19 mouse cellular contexts compared by ENCODE assay signal in the genomic region with DNA sequence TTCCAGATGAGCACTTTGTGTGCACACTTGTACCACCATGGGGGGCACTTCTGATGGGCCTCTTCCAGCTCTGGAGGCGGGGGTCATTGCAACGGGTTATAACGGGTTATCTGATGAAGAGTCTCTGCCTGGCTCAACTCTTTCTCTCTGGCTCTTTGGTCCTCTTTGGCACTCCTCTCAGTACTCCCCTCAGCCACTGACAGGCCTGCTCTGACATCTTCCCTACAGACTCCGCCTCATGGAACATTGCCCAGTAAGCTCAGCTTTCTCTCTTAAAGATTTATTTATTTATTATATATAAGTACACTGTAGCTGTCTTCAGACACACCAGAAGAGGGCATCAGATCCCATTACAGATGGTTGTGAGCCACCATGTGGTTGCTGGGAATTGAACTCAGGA. TPM values are rescaled to one million over a fixed set of nuclear protein-coding genes. Genes with fewer than 3 reads are reported as not detected.
DNase-seq lines count a peak whose midpoint lies in the region; ATAC-seq and TF ChIP-seq lines count a peak whose summit lies in the region.
"Not testable (repeated sequence)": the region's sequence is repeated elsewhere in the genome, so short reads cannot be mapped to it uniquely, and the experiment has no call there.
"Had no signal": no experiment of that assay in that cellular context is flagged by ENCODE, and none has a peak within 500 bp of the region (broad histone marks: within the 10 kb centered on the region; RNA-seq: fewer than 3 reads in every experiment).

No protein-coding gene starts in this region.

- H3K4me1 ChIP-seq in embryonic facial prominence, embryonic 14.5 days (ENCODE audit: control insufficient read depth, insufficient read depth, low read length); kidney, postnatal 0 days (replicated peaks; ENCODE audit: insufficient read depth, low read length); limb, embryonic 14.5 days (ENCODE audit: control insufficient read depth, insufficient read depth, low read length); lung, embryonic 15.5 days; lung, postnatal 0 days (ENCODE audit: insufficient read depth, low read depth, low read length): not testable (repeated sequence)

- not testable (repeated sequence) for ATAC-seq in embryonic facial prominence, embryonic 14.5 days (ENCODE audit: low read depth); kidney, postnatal 0 days (replicated peaks; ENCODE audit: low FRiP score, low read depth); limb, embryonic 14.5 days (ENCODE audit: low FRiP score, low read depth); lung, postnatal 0 days
- peak; percentile 55; the same call in 1 of the 2 replicates for ATAC-seq in lung, embryonic 15.5 days (ENCODE audit: borderline replicate concordance, extremely low read depth, low FRiP score, low TSS enrichment)

- H3ac ChIP-seq in myocyte (ENCODE audit: control insufficient read depth, insufficient read length), result not testable (repeated sequence)

- not testable (repeated sequence) for TF ChIP-seq POLR2A in limb, embryonic 14.5 days (IDR thresholded peaks at IDR 0.05; ENCODE audit: borderline replicate concordance, extremely low read depth, insufficient read depth, insufficient read length); myocyte (IDR thresholded peaks at IDR 0.05; ENCODE audit: insufficient read length, low read depth)

- not testable (repeated sequence) for TF ChIP-seq CTCF in kidney, postnatal 0 days (IDR thresholded peaks at IDR 0.05; ENCODE audit: low read depth); lung, postnatal 0 days (IDR thresholded peaks at IDR 0.05)

- 85% methylated on average over 4 of the region's 4 CpGs for WGBS in embryonic facial prominence, embryonic 14.5 days
- WGBS in kidney, postnatal 0 days, result 83% methylated on average over 4 of the region's 4 CpGs
- WGBS in limb, embryonic 14.5 days, result 89% methylated on average over 4 of the region's 4 CpGs
- 71% methylated on average over 4 of the region's 4 CpGs for WGBS in lung, embryonic 15.5 days
- 83% methylated on average over 4 of the region's 4 CpGs for WGBS in lung, postnatal 0 days

- not testable (repeated sequence) for TF ChIP-seq EP300 in lung, postnatal 0 days (IDR thresholded peaks at IDR 0.05)

- not testable (repeated sequence) for H3K4me3 ChIP-seq in embryonic facial prominence, embryonic 14.5 days (ENCODE audit: low read depth, low read length); kidney, postnatal 0 days (replicated peaks; ENCODE audit: low read depth, low read length); limb, embryonic 14.5 days (replicated peaks; ENCODE audit: low read length); lung, embryonic 15.5 days; lung, postnatal 0 days (ENCODE audit: low read depth, low read length); myocyte

- not testable (repeated sequence) for H3K4me2 ChIP-seq in embryonic facial prominence, embryonic 14.5 days (ENCODE audit: low read depth, low read length); kidney, postnatal 0 days (ENCODE audit: low read length); limb, embryonic 14.5 days (replicated peaks; ENCODE audit: low read depth, low read length, severe bottlenecking); lung, embryonic 15.5 days; lung, postnatal 0 days (replicated peaks; ENCODE audit: low read depth, low read length)
- H3K4me2 ChIP-seq in myocyte (ENCODE audit: low read depth), result peak overlapping the region; percentile 8

- not testable (repeated sequence) for H3K79me2 ChIP-seq in myocyte (ENCODE audit: control insufficient read depth, insufficient read depth)

- H3K27me3 ChIP-seq in embryonic facial prominence, embryonic 14.5 days (replicated peaks; ENCODE audit: control insufficient read depth, insufficient read depth, low read length); kidney, postnatal 0 days (ENCODE audit: insufficient read depth, low read length); limb, embryonic 14.5 days (ENCODE audit: control insufficient read depth, insufficient read depth, low read length); lung, embryonic 15.5 days; lung, postnatal 0 days (replicated peaks; ENCODE audit: insufficient read depth, low read length): not testable (repeated sequence)
- H3K27me3 ChIP-seq in myocyte (ENCODE audit: control insufficient read depth, insufficient read depth, insufficient read length), result peaks cover 12% of the 10 kb centered on the region

- H3K9ac ChIP-seq in embryonic facial prominence, embryonic 14.5 days (ENCODE audit: low read depth, low read length); kidney, postnatal 0 days (ENCODE audit: low read depth, low read length); limb, embryonic 14.5 days (ENCODE audit: low read depth, low read length, severe bottlenecking); lung, embryonic 15.5 days; lung, postnatal 0 days (replicated peaks; ENCODE audit: low read depth): not testable (repeated sequence)

- not testable (repeated sequence) for H3K36me3 ChIP-seq in embryonic facial prominence, embryonic 14.5 days (ENCODE audit: control insufficient read depth, insufficient read depth, low read length); kidney, postnatal 0 days (ENCODE audit: insufficient read depth, low read length); limb, embryonic 14.5 days (ENCODE audit: control insufficient read depth, insufficient read depth, low read length); lung, embryonic 15.5 days; lung, postnatal 0 days (ENCODE audit: insufficient read depth, low read length); myocyte (ENCODE audit: control insufficient read depth, insufficient read depth)

- not testable (repeated sequence) for H3K9me3 ChIP-seq in embryonic facial prominence, embryonic 14.5 days (ENCODE audit: control insufficient read depth, low read length); kidney, postnatal 0 days (replicated peaks; ENCODE audit: low read length); limb, embryonic 14.5 days (ENCODE audit: control insufficient read depth, low read length); lung, embryonic 15.5 days; lung, postnatal 0 days (ENCODE audit: low read length)

- DNase-seq in NIH3T3 (ENCODE audit: low read depth), result peak; percentile 46
- DNase-seq in embryonic facial prominence, embryonic 14.5 days (ENCODE audit: low spot score), result peak; percentile 38
- peak; percentile 41 for DNase-seq in kidney, postnatal 0 days (ENCODE audit: low spot score)
- DNase-seq in limb, embryonic 14.5 days (ENCODE audit: low spot score), result peak; percentile 8
- DNase-seq in lung, postnatal 0 days (ENCODE audit: low spot score), result peak; percentile 41

- H3K27ac ChIP-seq in embryonic facial prominence, embryonic 14.5 days (replicated peaks; ENCODE audit: low read depth, low read length); kidney, postnatal 0 days; limb, embryonic 14.5 days (replicated peaks; ENCODE audit: low read depth, low read length); lung, embryonic 15.5 days; lung, postnatal 0 days (ENCODE audit: low read length): not testable (repeated sequence)

RNA-seq across cellular contexts. Expression of gene Scn4a, which starts 13.8 kb away (rescaled TPM):
- polyA plus RNA-seq in embryonic facial prominence, embryonic 14.5 days (2014; fragmentation: Nextera tagmentation; extraction: Ambion mirVana), result 0.98 and 1.5 TPM in 2 replicates
- 0.22 and 0.37 TPM in 2 replicates for polyA plus RNA-seq in kidney, postnatal 0 days (2015; fragmentation: Nextera tagmentation; extraction: Ambion mirVana)
- polyA plus RNA-seq in limb, embryonic 14.5 days (2012; rRNA removed), result 2.0 and 2.5 TPM in 2 replicates
- 0.15 and 0.30 TPM in 2 replicates for polyA plus RNA-seq in limb, embryonic 14.5 days (2014; fragmentation: Nextera tagmentation; extraction: Ambion mirVana)
- polyA plus RNA-seq in lung, embryonic 15.5 days (2015; fragmentation: Nextera tagmentation; extraction: Ambion mirVana), result 0.06 and 0.16 TPM in 2 replicates
- polyA plus RNA-seq in lung, postnatal 0 days (2015; fragmentation: Nextera tagmentation; extraction: Ambion mirVana), result 0.04 TPM in 1 of 2 replicates, not detected in the other
- polyA plus RNA-seq in myocyte (2012; fragmentation: generic; extraction: Trizol), result 15.3 TPM
- polyA plus RNA-seq: erythroblast, embryonic 14.5 days; forebrain, embryonic 10.5 days; forebrain, embryonic 14.5 days; G1E had no signal

RNA-seq across cellular contexts. Expression of gene Cd79b, which starts 24.8 kb away (rescaled TPM):
- polyA plus RNA-seq in embryonic facial prominence, embryonic 14.5 days (2014; fragmentation: Nextera tagmentation; extraction: Ambion mirVana), result 3.2 and 3.7 TPM in 2 replicates
- polyA plus RNA-seq in kidney, postnatal 0 days (2015; fragmentation: Nextera tagmentation; extraction: Ambion mirVana), result 7.7 and 7.8 TPM in 2 replicates
- polyA plus RNA-seq in limb, embryonic 14.5 days (2012; rRNA removed), result 2.6 and 2.7 TPM in 2 replicates
- 3.0 and 5.0 TPM in 2 replicates for polyA plus RNA-seq in limb, embryonic 14.5 days (2014; fragmentation: Nextera tagmentation; extraction: Ambion mirVana)
- 4.2 TPM in 2 replicates for polyA plus RNA-seq in lung, embryonic 15.5 days (2015; fragmentation: Nextera tagmentation; extraction: Ambion mirVana)
- polyA plus RNA-seq in lung, postnatal 0 days (2015; fragmentation: Nextera tagmentation; extraction: Ambion mirVana), result 10.8 and 11.8 TPM in 2 replicates
- polyA plus RNA-seq in myocyte (2012; fragmentation: generic; extraction: Trizol), result not detected

RNA-seq across cellular contexts. Expression of gene Prr29, which starts 25.9 kb away (rescaled TPM):
- 0.92 and 0.93 TPM in 2 replicates for polyA plus RNA-seq in embryonic facial prominence, embryonic 14.5 days (2014; fragmentation: Nextera tagmentation; extraction: Ambion mirVana)
- 0.15 and 0.24 TPM in 2 replicates for polyA plus RNA-seq in kidney, postnatal 0 days (2015; fragmentation: Nextera tagmentation; extraction: Ambion mirVana)
- 1.1 TPM in 2 replicates for polyA plus RNA-seq in limb, embryonic 14.5 days (2012; rRNA removed)
- 0.59 TPM in 1 of 2 replicates, not detected in the other for polyA plus RNA-seq in limb, embryonic 14.5 days (2014; fragmentation: Nextera tagmentation; extraction: Ambion mirVana)
- 0.93 and 1.1 TPM in 2 replicates for polyA plus RNA-seq in lung, embryonic 15.5 days (2015; fragmentation: Nextera tagmentation; extraction: Ambion mirVana)
- 8.9 and 10.2 TPM in 2 replicates for polyA plus RNA-seq in lung, postnatal 0 days (2015; fragmentation: Nextera tagmentation; extraction: Ambion mirVana)
- 0.32 TPM for polyA plus RNA-seq in myocyte (2012; fragmentation: generic; extraction: Trizol)
- polyA plus RNA-seq: embryonic facial prominence, embryonic 10.5 days; embryonic facial prominence, embryonic 12.5 days; erythroblast, embryonic 14.5 days; forebrain, embryonic 10.5 days; forebrain, embryonic 12.5 days; forebrain, embryonic 14.5 days; forebrain, embryonic 16.5 days had no signal

RNA-seq across cellular contexts. Expression of gene Gh, which starts 37.7 kb away (rescaled TPM):
- polyA plus RNA-seq in embryonic facial prominence, embryonic 14.5 days (2014; fragmentation: Nextera tagmentation; extraction: Ambion mirVana), result not detected in 2 replicates
- polyA plus RNA-seq in kidney, postnatal 0 days (2015; fragmentation: Nextera tagmentation; extraction: Ambion mirVana), result not detected in 2 replicates
- polyA plus RNA-seq in limb, embryonic 14.5 days (2012; rRNA removed), result not detected in 2 replicates
- not detected in 2 replicates for polyA plus RNA-seq in limb, embryonic 14.5 days (2014; fragmentation: Nextera tagmentation; extraction: Ambion mirVana)
- polyA plus RNA-seq in lung, embryonic 15.5 days (2015; fragmentation: Nextera tagmentation; extraction: Ambion mirVana), result not detected in 2 replicates
- polyA plus RNA-seq in lung, postnatal 0 days (2015; fragmentation: Nextera tagmentation; extraction: Ambion mirVana), result not detected in 2 replicates
- not detected for polyA plus RNA-seq in myocyte (2012; fragmentation: generic; extraction: Trizol)
- polyA plus RNA-seq: CD4-positive, CD25-positive, alpha-beta regulatory T cell, adult 4 months; cerebellum, adult 2 months; cortical plate, adult 2 months; embryonic facial prominence, embryonic 10.5 days; embryonic facial prominence, embryonic 12.5 days; embryonic facial prominence, embryonic 15.5 days; erythroblast, embryonic 14.5 days; forebrain, embryonic 10.5 days; forebrain, embryonic 12.5 days; forebrain, embryonic 14.5 days; forebrain, embryonic 16.5 days; G1E had no signal

RNA-seq across cellular contexts. Expression of gene Icam2, which starts 48.6 kb away (rescaled TPM):
- 42.2 and 44.3 TPM in 2 replicates for polyA plus RNA-seq in embryonic facial prominence, embryonic 14.5 days (2014; fragmentation: Nextera tagmentation; extraction: Ambion mirVana)
- 62.5 and 63.3 TPM in 2 replicates for polyA plus RNA-seq in kidney, postnatal 0 days (2015; fragmentation: Nextera tagmentation; extraction: Ambion mirVana)
- 32.8 and 34.5 TPM in 2 replicates for polyA plus RNA-seq in limb, embryonic 14.5 days (2012; rRNA removed)
- polyA plus RNA-seq in limb, embryonic 14.5 days (2014; fragmentation: Nextera tagmentation; extraction: Ambion mirVana), result 42.9 and 46.4 TPM in 2 replicates
- polyA plus RNA-seq in lung, embryonic 15.5 days (2015; fragmentation: Nextera tagmentation; extraction: Ambion mirVana), result 93.5 and 99.2 TPM in 2 replicates
- 284 and 329 TPM in 2 replicates for polyA plus RNA-seq in lung, postnatal 0 days (2015; fragmentation: Nextera tagmentation; extraction: Ambion mirVana)
- polyA plus RNA-seq in myocyte (2012; fragmentation: generic; extraction: Trizol), result not detected
